Mouse (Mus musculus) cerebellum, postnatal 4 days (tissue): ENCODE results near the gene Ccn5.
A peak's percentile ranks its signal among the peaks of the same experiment; 100 is the strongest.

Experiments used
- DNase-seq, 2 experiments: peaks; one replicate each; pipeline ENCODE4 v3.0.0; 2022; ENCODE audit warnings: low spot score in 2 of 2, mixed read lengths in 1 of 2

The Ccn5 gene

DNA sequence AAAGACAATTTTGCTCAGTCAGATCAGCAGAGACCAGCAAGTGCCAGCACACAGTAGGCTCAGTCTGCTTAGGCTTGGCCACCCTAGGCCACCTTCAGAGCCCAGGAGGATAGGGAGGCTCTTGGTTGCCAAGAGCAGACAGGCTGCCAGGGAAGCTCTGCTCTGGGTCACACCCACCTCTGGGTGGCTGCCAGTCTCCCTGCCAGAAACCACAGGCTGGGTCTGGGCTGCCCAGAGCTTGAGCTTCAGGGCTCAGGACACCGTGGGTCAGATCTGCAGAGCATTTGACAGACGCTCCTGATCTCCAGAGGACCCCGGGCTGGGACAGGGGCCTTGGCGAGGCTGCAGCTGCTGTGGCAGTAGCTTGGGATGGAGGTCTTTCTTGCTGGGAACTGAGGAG is at the start of gene Ccn5:
TSS of gene Ccn5 (plus strand) at position 255 of the 400 bp plus-strand sequence.
- DNase-seq = peak in 1 of 2 experiments; percentile 80

GRCm38 (mm10) chr2:163776661-163777060 is 44.0 kb upstream of the Ccn5 start:
- DNase-seq = no peak

GRCm38 (mm10) chr2:163777061-163777460 is 43.6 kb upstream of the Ccn5 start:
- no peak for DNase-seq

DNA sequence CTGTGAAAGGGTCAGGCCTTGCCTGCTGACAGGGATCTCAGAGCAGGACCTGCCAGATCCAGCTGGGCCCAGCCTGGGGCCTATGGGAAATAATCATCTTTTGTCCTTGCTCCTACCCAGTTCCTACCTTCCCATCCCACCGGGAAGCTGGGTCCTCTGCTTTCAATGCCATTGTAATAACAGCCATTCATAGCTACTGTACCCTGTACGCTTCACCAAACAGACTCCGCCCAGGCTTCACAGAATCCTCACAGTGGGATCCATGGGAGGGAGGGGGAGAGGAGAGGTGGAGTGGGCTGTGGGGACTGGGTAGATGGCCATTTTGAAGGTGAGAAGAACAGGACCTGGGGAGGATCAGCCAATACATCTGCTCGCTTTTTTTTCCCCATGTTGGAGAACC is 41.8 kb upstream of the Ccn5 start:
- DNase-seq = no peak

DNA sequence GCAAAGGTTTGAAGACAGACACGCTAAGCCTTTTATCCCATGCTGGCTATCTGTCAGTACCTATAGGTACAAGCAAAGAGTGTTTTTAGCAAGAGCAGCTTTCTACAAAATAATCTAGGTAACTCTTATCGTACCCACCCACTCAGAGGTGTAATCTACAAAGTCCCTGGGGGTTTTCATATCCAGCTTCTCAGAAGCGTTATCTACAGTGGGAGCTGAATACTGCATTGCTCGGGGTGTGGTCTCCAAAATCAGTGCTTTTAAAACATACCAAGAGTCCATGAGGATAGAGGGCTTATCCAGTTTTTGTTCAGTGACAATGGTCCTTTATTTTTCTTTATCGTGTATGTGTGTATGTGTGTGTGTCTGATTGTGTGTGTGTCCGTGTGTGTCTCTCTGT is 37.3 kb upstream of the Ccn5 start:
- DNase-seq = no peak

- no peak for DNase-seq
Measured at GRCm38 (mm10) chr2:163783901-163784300, 36.8 kb upstream of the Ccn5 start.

DNA sequence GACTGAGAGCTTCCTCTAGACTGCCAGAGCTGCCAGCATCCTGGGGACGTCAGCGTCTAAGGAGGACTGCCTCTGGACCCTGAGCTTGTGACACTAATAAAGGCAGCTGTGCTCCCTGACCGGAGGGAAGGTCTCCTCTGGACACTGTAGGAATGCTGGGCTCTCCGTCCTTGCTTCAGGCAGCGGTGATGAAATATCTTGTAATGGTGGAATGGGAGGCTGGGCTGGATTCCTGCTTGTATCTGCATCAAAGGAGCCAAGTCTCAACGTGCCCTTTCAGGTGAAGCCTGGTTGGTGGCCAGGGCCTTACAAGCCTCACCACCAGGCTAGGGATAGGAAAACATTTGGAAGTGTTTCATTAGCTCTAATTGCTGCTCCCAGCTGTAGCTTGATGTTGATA is 33.6 kb upstream of the Ccn5 start:
- no peak for DNase-seq

DNA sequence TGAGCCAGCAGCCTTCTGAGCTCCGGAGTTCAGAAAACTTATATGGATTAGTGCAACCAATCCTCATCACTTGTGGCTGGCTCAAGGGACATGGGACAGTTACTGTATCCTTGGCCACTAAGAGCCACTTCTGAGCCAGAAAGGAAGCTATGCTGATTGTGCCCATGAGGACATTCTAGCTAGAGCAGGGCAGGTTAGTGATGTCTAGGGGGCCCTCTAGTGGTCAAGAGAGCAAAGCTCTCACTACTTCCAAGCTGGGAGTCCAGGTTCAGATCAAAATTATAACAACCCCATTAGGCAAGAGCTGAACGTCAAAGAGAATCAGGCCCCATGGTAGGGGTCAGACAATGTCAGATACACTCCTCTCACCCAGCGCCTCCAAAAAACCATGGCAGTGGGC is 33.0 kb upstream of the Ccn5 start:
- DNase-seq = peak in 1 of 2 experiments; percentile 34

- peak; percentile 42 to 69 for DNase-seq
Measured at GRCm38 (mm10) chr2:163788484-163788883, 32.2 kb upstream of the Ccn5 start.

GRCm38 (mm10) chr2:163798411-163798810 is 22.2 kb upstream of the Ccn5 start:
- DNase-seq = no peak

GRCm38 (mm10) chr2:163800832-163801231 is 19.8 kb upstream of the Ccn5 start:
- DNase-seq = no peak

DNA sequence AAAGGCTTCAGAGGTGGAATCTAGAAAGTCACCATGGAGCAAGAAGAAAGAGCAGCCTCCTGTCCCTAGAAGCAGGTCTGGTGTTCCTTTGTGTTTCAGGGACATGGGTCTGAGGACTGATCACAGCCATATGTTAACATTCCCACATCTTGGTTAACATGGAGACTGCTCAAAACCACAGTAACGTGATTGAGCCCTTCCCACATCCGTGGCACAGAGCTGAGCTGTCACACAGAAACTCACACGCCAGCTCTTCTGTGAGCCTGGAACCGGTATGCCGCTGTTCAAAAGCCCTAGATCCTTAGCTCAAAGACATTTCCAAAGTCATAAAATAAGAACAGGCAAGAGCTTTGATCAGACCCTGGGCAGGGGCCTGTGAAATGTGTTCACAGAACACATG is 19.3 kb upstream of the Ccn5 start:
- DNase-seq = no peak

DNA sequence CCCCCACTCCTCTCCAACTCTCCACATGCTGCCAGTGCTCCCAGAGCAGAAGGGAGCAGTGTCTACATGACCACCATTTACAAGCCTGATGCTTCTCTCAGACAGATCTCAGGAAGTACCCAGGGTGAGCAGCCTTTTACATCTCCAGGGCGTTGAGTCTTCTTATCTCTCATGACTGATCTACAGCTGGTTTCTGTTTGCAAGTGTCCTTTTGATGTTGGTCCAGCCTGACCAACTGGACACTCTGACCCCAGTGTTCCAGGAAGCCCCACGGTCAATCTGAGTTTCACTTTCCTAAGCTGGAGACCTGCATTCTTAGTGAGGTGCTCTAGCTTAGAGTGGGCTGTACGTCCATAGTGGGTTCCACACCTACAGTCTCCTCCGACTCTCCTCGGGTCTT is 16.8 kb upstream of the Ccn5 start:
- no peak for DNase-seq

- no peak for DNase-seq
Measured at GRCm38 (mm10) chr2:163809166-163809565, 11.5 kb upstream of the Ccn5 start.

GRCm38 (mm10) chr2:163809704-163810103 is 11.0 kb upstream of the Ccn5 start:
- no peak for DNase-seq

DNA sequence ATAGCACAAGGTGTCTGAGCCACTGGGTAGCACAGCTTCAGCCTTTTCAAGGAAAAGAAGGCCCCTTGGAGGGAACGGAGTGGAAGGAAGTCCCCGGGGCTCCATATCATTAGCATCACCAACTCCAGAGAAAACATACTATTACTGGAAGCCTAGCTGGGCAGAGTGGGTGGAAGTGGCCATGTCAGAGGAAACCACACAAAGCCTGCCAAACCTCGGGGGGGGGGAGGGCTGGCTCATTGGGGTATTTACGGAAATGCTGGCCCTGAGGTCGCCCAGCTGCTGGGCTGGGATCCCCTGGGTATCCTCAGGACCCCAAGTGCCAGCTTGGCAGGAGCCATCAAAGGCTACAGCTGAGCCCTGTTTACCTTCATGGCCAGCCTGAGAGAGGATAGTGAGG is 7.6 kb upstream of the Ccn5 start:
- no peak for DNase-seq

- DNase-seq = no peak
Measured at GRCm38 (mm10) chr2:163814739-163815465, 5.8 kb upstream of the Ccn5 start.

- peak in 1 of 2 experiments; percentile 64 for DNase-seq
Measured at GRCm38 (mm10) chr2:163823248-163823647, 2.6 kb downstream of the Ccn5 start.

GRCm38 (mm10) chr2:163823771-163824170 is 3.1 kb downstream of the Ccn5 start:
- no peak for DNase-seq

DNA sequence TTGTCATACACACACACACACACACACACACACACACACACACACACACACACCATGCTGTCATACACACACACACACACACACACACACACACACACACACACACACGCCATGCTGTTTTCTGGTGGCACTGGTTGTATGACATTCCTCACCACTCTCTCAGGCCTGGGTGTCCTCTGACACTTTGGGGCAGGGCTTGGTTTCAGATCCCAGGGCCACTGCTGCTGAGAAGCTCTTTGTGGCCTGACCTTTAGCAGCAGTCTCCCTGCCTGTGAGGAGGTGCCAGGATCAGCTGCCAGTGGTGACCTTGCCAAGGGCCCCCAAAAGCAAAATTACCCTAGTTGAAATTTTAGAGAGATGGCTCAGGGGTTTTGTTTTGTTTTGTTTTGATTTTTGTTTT is 5.2 kb downstream of the Ccn5 start:
- no peak for DNase-seq

GRCm38 (mm10) chr2:163826494-163826893 is 5.8 kb downstream of the Ccn5 start:
- no peak for DNase-seq

DNA sequence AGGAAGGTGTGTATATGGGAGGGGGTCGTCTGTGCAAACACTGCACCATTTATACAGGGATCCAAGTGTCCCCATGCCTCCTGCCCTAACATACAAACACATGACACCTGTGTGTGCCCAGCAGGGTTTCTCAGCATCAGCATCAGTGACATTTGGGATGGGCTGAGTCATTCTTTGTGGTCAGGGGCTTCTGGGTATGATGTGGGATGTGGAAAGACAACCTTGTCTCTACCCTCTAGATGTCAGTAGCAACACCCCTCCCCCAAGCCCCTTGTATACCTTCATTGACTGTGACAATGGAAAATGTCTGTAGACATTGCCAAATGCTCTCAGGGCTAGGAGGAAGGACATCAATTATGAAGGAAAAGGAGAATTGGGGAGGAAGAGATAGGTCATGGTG is 10.5 kb downstream of the Ccn5 start:
- no peak for DNase-seq

GRCm38 (mm10) chr2:163838043-163838442 is 17.4 kb downstream of the Ccn5 start:
- DNase-seq = peak; percentile 77 to 87

GRCm38 (mm10) chr2:163839519-163839918 is 18.9 kb downstream of the Ccn5 start:
- DNase-seq = peak in 1 of 2 experiments; percentile 81
